Mouse (Mus musculus) Muller cell, postnatal 12 days (primary cell): ENCODE data around the gene Dop1b.
A peak's percentile ranks its signal among the peaks of the same experiment; 100 is the strongest.
"Not testable (repeated sequence)": the region's sequence is repeated elsewhere in the genome, so short reads cannot be mapped to it uniquely, and the experiment has no call there.

Experiments used
- DNase-seq: peaks from one replicate; pipeline ENCODE4 v3.0.0-alpha.2; 2015; ENCODE audit errors: inconsistent ontology term

Dop1b gene

GRCm38 (mm10) chr16:93795391-93795790 lies 83.7 kb downstream of the Dop1b start:
- DNase-seq, result no peak

DNA sequence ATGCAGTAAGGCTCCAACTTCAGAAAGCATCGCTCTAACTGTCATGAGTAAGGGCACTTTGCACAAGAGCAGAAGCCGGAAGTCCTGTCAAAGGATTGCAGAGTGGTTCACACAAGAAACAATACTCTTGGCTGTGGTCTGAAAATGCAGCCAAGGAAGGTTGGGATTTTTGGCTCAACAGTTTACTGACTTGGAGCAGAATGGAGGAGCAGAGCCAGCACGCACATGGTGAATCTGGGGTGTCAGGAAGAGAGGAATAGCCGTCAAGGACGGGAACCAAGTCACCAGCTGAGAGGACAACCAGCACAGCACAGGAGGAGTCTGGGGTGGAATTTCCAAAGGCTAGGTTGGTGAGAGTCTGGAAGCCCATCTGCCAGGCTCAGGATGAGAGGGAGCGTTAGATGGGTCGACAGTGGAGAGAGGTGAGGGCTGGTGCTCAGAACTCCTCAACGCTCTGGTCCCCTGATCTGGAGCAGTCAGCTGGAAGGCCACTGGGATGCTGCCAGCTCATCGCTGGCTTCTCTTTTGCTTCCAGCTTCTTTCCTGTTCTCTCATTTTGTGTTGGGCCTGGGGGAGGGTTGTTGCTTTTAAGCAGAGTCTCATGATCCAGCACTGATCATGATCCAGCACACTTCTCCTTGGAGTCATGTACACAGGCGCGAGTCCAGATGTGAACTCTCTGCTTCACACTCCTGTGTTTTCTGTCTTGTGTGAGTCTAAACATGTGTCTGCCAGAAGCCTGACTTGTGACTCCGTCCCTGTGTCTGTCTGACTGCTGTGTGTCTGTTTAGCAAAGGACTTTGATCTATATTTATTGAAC lies 85.5 kb downstream of the Dop1b start:
- peak; percentile 40 for DNase-seq

- DNase-seq, result no peak
Measured at GRCm38 (mm10) chr16:93797841-93798492, 86.3 kb downstream of the Dop1b start.

DNA sequence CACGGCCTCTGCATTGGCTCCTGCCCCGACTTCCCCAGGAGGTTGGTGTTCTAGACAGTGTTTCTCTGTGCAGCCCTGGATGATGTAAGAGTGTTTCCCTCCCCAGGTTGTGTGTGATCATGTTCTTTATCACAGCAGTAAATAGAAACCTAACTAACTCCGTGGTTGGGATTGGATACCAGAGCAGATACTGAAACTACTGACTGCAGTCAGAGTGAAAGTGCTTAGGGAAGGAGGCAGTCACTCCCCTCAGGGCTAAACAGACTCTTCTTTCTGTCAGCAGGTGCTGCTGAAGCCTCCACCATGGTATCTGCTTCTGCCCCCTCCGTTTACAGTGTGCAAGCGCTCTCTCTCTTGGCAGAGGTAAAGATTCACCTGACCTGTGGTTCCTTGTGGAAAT lies 86.9 kb downstream of the Dop1b start:
- no peak for DNase-seq

DNA sequence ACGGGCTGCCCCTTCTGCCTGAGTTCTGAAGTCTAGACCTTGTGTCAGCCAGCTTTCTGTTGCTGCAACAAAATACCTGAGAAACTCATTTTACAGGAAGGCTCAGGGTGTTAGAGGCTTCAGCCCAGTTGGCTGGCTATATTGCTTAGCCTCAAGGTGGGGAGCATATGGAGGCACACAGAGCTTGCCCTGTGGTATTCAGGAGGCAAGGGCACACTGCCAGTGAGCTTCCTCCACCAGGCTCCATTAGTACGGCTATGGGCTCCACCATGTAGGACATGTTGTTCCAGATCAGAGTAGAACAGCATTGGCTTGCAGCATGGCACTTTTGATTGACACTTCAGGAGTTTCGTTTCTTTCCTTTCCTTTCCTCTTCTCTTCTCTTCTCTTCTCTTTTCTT lies 87.4 kb downstream of the Dop1b start:
- no peak for DNase-seq

- no peak for DNase-seq
Measured at GRCm38 (mm10) chr16:93799936-93800335, 88.2 kb downstream of the Dop1b start.

DNA sequence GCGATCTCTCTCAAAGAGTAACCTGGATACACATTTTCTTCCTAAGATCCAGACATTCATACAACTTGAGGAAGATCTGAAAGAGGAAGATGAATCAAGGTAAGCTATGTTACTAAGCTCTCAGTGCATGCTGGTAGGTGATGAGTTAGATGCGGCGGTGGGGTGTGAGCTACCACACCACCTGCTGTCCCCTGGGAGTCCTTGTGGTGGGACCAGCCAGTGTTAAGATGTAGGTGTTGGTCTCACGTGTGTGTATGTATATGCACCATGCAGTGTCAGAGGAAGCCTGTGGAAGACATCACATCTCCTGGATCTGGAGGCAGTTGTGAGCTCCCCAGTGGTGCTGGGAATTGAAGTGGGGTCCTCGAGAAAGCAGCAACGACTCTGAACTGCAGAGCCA lies 95.5 kb downstream of the Dop1b start:
- no peak for DNase-seq

DNA sequence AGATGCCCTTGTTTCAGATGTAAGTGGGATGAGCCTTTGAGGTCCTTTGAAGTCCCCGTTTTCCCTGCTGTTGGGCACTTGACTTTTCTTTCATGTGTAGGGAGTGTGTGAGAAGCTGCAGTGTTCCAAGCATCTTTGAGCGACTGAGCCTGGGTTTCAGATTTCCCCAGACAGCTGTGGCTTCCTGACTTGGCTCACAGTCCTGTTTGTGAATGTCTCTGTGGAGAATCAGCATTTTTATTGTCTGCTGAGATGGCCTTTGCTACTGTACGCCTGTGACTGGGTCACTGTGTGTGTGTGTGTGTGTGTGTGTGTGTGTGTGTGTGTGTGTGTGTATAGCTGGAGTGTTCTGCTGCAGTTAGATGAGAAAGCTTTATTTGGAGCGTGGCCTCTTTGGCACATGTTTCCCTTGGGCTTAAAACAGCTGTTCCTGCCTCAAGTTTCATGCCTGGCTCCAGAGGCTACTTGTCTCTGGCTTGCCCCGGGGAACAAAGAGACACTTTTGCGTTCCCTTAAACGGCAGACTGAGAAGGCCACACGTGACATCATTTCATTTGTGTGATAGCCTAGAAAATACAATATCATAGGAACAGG lies 96.4 kb downstream of the Dop1b start:
- peak; percentile 31 for DNase-seq

- peak; percentile 51 for DNase-seq
Measured at GRCm38 (mm10) chr16:93815856-93816736, 104.4 kb downstream of the Dop1b start.

DNA sequence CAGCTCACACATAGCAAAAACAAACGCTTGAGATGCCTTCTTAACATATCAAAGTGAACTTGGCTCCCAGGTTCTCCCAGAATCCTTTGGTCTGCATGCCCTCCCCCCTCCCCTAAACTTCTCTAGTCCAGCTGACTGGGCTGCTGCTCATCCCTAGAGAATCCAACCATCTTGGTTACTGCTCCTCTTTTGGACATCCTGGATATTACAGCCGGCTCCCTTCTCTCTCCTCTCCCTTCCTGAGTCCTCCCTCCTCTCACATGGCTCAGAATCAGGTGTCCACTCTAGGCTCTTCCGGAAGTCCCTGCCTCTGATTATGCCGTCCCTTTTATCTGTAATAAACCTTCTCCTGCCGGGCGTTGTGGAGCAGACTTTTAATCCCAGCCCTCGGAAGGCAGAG lies 105.2 kb downstream of the Dop1b start:
- DNase-seq, result no peak

- no peak for DNase-seq
Measured at GRCm38 (mm10) chr16:93817371-93817770, 105.7 kb downstream of the Dop1b start.

- no peak for DNase-seq
Measured at GRCm38 (mm10) chr16:93818691-93819324, 107.1 kb downstream of the Dop1b start.

DNA sequence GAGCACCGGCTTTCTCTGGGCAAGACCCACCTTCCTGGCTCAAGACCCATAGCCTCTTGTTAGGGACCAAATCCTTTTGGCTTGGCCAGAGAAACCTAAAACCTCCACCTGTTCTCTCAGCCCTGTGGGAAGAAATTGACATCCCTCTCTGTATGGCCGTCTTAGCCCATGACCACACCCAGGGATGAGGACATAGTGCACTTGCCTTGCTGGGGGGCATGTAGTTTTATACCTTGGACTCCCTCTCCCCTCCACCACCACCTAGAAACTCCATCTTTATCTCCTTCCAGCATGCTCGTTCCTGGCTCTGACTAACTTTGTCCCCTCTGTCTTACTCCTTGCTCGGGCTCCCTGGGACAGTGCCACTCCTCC lies 107.6 kb downstream of the Dop1b start:
- DNase-seq, result no peak

DNA sequence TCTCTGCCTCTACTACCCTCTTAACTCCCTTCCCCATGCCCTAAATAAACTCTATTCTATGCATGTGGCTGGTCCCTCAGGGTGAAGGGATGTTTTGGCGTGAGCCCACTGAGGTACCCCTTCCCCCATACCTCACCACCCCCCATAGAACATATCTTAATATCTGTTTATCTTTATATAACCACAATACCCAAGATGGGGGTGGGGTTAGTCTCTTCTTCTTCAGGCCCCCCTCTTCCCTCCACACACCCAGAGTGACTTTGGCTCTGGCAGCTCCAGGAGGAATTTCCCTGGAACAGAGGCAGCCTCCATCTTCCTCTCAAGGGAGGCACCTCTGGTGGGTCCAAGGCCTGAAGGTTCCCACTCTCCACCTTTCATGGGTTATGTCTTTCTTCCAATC lies 108.3 kb downstream of the Dop1b start:
- no peak for DNase-seq

- no peak for DNase-seq
Measured at GRCm38 (mm10) chr16:93821706-93822105, 110.0 kb downstream of the Dop1b start.

DNA sequence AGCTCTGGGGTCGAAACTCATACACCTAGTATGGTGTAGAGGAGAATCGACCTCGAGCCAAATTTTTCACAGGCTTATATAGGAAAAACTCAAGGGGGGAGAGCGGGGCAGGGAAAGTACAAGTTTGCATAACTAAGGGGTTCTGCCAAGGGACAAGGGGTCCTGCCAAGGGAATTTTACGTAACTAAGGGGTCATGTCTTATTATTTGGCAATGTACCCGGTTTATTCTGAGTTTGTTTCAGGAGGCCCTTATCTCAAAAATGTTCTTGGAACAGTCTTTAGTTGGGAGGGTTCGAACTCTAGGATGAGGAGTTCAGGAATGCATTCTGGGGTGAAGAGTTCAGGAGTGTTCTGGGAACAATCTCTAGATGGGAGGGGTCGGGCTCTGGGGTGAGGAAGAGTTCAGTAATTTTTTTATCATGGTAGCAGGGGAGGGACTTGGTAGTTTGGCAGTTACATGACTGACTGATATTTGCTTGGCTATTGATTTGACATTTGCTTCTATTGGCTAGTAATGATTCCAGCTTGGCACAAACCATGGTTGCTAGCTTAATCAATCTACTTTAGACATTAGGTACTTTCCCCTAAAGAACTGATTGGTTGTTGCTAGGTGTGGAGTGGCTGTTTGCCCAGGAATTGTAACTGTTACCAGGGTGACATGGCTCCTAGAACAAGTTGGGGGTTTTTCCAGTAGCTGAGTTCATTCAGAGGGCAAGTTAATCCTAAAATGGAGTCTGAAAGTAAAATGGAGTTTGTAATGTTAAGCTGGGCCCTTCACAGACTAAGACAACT lies 110.9 kb downstream of the Dop1b start:
- peak; percentile 50 for DNase-seq

DNA sequence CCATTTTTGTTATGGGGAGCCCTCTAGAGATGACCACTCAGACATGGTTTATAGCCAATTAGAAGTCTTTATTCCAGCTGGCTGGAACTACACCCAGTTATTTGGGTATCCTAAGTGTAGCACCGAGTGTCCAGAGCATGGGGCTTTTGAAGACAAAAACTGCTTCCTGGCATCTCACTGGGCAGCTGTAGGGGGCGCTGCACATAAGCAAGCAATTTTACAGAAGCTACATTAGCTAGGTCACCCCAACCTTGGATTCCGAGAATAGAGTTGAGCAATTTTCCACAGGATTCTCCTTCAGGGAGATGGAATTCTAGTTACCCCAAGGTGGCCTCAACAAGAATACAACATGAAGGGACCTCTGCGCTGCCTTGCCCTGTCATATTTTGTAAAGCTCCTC lies 113.1 kb downstream of the Dop1b start:
- no peak for DNase-seq

DNA sequence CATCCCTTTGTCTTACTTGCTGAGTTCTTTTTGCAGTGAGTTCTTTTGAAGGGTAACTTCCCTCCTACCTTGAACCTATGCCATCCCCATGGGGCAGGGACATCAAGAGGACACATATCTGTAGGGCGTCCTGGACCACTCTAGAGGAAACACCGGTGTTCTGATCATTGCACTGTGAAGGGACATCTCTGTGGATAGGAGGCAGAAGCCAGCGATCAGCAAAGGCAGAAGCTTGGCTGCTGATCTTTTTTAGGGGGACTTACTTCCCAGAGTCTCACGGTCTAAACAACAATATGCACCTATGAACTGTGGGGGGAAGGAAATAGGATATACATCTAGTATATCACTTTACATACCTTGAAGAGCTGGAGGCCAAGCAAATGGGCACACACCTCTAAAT lies 113.8 kb downstream of the Dop1b start:
- DNase-seq, result no peak

- DNase-seq, result no peak
Measured at GRCm38 (mm10) chr16:93826054-93826453, 114.3 kb downstream of the Dop1b start.

- DNase-seq, result not testable (repeated sequence)
Measured at GRCm38 (mm10) chr16:93826478-93826877, 114.8 kb downstream of the Dop1b start.

DNA sequence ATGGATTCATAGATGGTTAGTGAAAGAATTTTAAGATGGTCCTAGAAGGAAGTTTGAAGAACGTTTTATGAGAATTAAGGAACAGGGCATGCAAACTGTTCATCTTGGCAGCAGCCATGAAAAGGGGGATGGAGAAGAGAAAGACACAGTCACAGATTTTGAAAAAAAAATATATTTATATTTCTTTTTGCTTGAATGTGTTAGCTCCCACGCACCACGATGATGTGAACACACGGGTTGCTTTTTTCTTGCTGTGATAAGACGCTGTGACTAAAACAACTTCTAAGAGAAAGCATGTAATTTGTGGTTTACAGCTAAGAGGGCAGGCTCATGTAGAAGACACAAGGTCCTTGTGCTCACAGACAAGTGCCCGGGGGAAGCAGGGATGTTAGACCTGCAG lies 115.2 kb downstream of the Dop1b start:
- DNase-seq, result no peak
